Mouse (Mus musculus) kidney, adult 2 months (tissue): ENCODE results near the gene Gm14391.
"Not testable (repeated sequence)": the region's sequence is repeated elsewhere in the genome, so short reads cannot be mapped to it uniquely, and the experiment has no call there.

Experiments
- CTCF ChIP-seq: fragments of 200-500 bp; conservative IDR thresholded peaks from 2 replicates; pipeline ENCODE4 v1.5.1; 2011; ENCODE audit warnings: low read depth, mild to moderate bottlenecking, control low read depth, low read length, moderate library complexity, mixed read lengths; ENCODE audit not compliant: insufficient read depth, insufficient read length
- POLR2A ChIP-seq: fragments of 200-500 bp; IDR thresholded peaks from one replicate; pipeline ENCODE4 v1.6.1; 2011; ENCODE audit warnings: low read depth, low read length, control low read depth

DNA sequence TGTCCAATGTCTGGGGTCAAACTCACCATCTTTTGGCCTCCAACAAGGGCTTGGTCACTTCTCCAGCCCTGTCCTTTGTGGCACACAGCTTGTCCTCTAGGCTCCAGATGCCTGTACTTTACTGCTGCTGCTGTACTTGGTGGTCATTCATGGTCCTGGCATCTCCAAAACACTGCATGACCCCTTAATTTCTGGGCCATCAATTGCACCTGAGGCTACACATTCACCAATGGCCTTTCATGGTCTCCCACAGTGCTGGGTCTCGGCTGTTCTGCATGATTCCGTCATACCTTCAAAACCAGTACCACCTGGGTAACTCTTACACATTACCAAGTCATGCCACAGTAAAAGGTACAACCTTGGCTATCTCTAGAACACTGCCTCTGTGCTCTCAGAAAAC is 39.8 kb downstream of the Gm14391 start:
- not testable (repeated sequence) for TF ChIP-seq CTCF, POLR2A
